Mouse (Mus musculus): ENCODE data around the gene Zbtb42.

DNA sequence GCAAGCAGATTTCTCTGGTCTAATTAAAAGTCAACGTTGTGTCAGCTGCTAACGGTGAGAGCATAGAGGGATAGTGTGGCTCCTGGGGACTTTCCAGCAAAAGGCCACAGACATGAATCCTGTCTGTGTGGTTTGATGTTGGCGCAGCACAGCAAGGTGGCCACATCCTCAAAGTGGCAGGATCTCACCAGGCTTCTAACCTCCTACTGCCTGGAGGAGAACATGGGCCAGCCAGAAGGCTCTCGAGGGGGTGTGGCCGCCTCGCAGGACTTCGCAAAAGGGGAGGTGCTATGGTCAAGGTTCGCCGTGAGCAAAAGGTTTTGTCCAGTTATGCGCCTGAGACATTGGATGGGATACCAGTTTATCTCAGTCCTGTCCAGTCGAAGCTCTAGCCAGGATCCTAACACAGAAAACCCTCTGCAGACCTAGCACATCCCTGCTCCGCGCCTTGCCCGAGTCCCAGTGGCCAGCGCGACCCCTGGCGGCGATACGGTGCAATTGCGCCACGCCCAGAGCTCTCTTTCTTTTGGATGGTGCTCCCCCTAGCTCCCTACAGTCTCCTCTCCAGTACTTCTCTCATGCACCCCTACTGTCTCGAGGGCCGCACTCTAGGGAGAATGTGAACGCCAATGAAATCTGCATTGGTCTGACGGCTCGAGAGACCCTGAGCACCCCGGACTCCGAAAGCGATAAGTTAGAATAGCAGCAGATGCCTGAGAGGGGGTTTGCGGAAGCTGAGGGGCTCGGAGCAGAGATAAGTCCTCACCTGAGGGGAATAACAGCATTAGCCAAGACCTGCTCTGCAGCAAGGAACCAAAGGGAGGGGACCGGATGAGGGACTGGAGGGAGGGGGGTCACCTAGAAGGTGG is 28.3 kb downstream of the Zbtb42 start:
- TF ChIP-seq MAFK (IDR thresholded peaks at IDR 0.05; ENCODE audit: insufficient read depth, low read depth, low read length) (no peak), HCFC1 (IDR thresholded peaks at IDR 0.05; ENCODE audit: borderline replicate concordance, insufficient read depth, low read length) (no peak)

Measured in ES-E14 (cell line).